In the genomic region with DNA sequence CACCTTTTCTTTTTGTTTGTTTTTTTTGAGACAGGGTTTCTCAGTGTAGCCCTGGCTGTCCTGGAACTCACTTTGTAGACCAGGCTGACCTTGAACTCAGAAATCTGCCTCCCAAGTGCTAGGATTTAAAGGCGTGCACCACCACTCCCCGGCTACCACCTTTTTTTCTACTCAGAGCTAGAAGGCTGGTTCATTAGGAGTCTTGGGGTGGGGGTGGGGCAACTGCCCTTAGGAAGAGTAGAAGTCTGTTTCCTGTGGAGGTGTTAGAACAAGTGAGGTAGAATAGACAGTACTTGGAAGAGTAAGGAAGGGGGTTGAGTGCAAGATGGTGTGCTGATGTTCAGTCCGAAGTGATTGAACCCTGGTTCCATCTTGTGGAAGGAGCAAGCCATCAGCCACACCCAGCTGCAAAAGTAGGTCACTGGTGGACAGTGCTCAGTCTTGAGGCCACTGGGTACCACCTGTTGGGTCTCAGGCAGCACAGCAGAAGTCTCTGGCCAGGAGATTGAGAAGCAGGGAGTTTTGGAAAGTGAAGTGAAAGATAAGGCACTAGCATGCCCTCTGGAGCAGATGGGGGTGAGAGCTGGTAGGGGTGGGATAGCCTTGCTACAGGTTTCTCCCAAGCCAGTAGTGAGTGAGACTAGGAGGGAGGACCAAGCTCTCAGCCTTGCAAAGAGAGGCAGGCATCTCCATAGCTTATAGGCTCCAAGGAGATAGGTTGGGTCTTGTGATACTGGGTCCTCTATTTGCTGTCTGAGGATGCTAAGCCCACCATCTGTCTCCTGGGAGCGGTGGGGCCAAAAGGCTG, we compare ENCODE assay signal across 11 mouse cellular contexts. TPM values are rescaled to one million over a fixed set of nuclear protein-coding genes. Genes with fewer than 3 reads are reported as not detected.
A peak's percentile ranks its signal among the peaks of the same experiment; 100 is the strongest.
DNase-seq lines count a peak whose midpoint lies in the region; ATAC-seq and TF ChIP-seq lines count a peak whose summit lies in the region.
"Had no signal": no experiment of that assay in that cellular context is flagged by ENCODE, and none has a peak within 500 bp of the region (broad histone marks: within the 10 kb centered on the region; RNA-seq: fewer than 3 reads in every experiment).

No protein-coding gene starts in this region.

- no peaks in the 10 kb centered on the region for H3K9me3 ChIP-seq in heart, embryonic 12.5 days (replicated peaks)
- H3K9me3 ChIP-seq in kidney, embryonic 15.5 days (replicated peaks), result no peaks in the 10 kb centered on the region
- H3K9me3 ChIP-seq in stomach, postnatal 0 days (ENCODE audit: control insufficient read depth, low read length), result no peaks in the 10 kb centered on the region

- H3K36me3 ChIP-seq in heart, embryonic 12.5 days, result peaks cover 30% of the 10 kb centered on the region
- H3K36me3 ChIP-seq in testis, adult 2 months (ENCODE audit: control insufficient read depth, insufficient read depth, low read length), result peaks cover 3% of the 10 kb centered on the region
- H3K36me3 ChIP-seq in kidney, embryonic 15.5 days, result peaks cover 28% of the 10 kb centered on the region
- peaks cover 12% of the 10 kb centered on the region for H3K36me3 ChIP-seq in stomach, postnatal 0 days (ENCODE audit: control insufficient read depth, insufficient read depth, low read length)

- no peak for TF ChIP-seq POLR2A in testis, adult 2 months (IDR thresholded peaks at IDR 0.05; ENCODE audit: control insufficient read depth, low read depth, low read length)

- H3K27me3 ChIP-seq in heart, embryonic 12.5 days (replicated peaks), result no peaks in the 10 kb centered on the region
- H3K27me3 ChIP-seq in testis, adult 2 months (ENCODE audit: control insufficient read depth, insufficient read depth, low read length), result no peaks in the 10 kb centered on the region
- H3K27me3 ChIP-seq in kidney, embryonic 15.5 days, result no peaks in the 10 kb centered on the region
- no peaks in the 10 kb centered on the region for H3K27me3 ChIP-seq in stomach, postnatal 0 days (ENCODE audit: control insufficient read depth, insufficient read depth, low read length)

- WGBS in heart, embryonic 12.5 days, result 52% methylated on average over 4 of the region's 4 CpGs
- WGBS in kidney, embryonic 15.5 days, result 73% methylated on average over 4 of the region's 4 CpGs
- WGBS in stomach, postnatal 0 days, result 58% methylated on average over 4 of the region's 4 CpGs

- no peak for ATAC-seq in heart, embryonic 12.5 days (ENCODE audit: insufficient number of reproducible peaks, low FRiP score)
- no peak for ATAC-seq in kidney, embryonic 15.5 days (replicated peaks; ENCODE audit: low FRiP score)
- no peak for ATAC-seq in stomach, postnatal 0 days (ENCODE audit: low FRiP score, low TSS enrichment)
- ATAC-seq in activated CD4-positive, CD25-positive, alpha-beta regulatory T cell, adult 4 months, result no peak

- H3K4me3 ChIP-seq in heart, embryonic 12.5 days, result no peak overlapping the region
- H3K4me3 ChIP-seq in testis, adult 2 months (ENCODE audit: control insufficient read depth, low read depth, low read length), result no peak overlapping the region
- no peak overlapping the region for H3K4me3 ChIP-seq in kidney, embryonic 15.5 days (replicated peaks)
- no peak overlapping the region for H3K4me3 ChIP-seq in stomach, postnatal 0 days (ENCODE audit: low read depth, low read length)

- H3K9ac ChIP-seq in heart, embryonic 12.5 days, result peak overlapping the region; percentile 38; the same call in 1 of the 2 replicates
- H3K9ac ChIP-seq in kidney, embryonic 15.5 days, result no peak overlapping the region
- H3K9ac ChIP-seq in stomach, postnatal 0 days (ENCODE audit: low read length), result no peak overlapping the region

- H3K4me2 ChIP-seq in heart, embryonic 12.5 days, result peak overlapping the region; percentile 96
- H3K4me2 ChIP-seq in kidney, embryonic 15.5 days, result no peak overlapping the region
- H3K4me2 ChIP-seq in stomach, postnatal 0 days (replicated peaks; ENCODE audit: low read depth), result peak overlapping the region; percentile 83; the same call in 1 of the 2 replicates
- H3K4me2 ChIP-seq: midbrain, embryonic 11.5 days had no signal

- DNase-seq in heart, postnatal 14 days, result no peak
- no peak for DNase-seq in testis, postnatal 10 days (ENCODE audit: low spot score)
- no peak for DNase-seq in stomach, postnatal 0 days (ENCODE audit: low spot score)
- DNase-seq in thymus, postnatal 4 days, result no peak
- DNase-seq: gastrocnemius, postnatal 36 days; spleen, adult 18-20 months had no signal

- peak overlapping the region; percentile 93 for H3K27ac ChIP-seq in heart, embryonic 12.5 days (ENCODE audit: poor library complexity, severe bottlenecking)
- H3K27ac ChIP-seq in testis, adult 2 months (ENCODE audit: control insufficient read depth, insufficient read depth, low read depth, low read length), result 0 out of 2 replicates have a peak overlapping the region, but pooled peaks have one; percentile 12
- peak overlapping the region; percentile 81 for H3K27ac ChIP-seq in kidney, embryonic 15.5 days
- H3K27ac ChIP-seq in stomach, postnatal 0 days (replicated peaks), result peak overlapping the region; percentile 66; the same call in 1 of the 2 replicates

- intact Hi-C loops in heart, postnatal 14 days (cut with DNase I), result no loop called here

- TF ChIP-seq CTCF in testis, adult 2 months (IDR thresholded peaks at IDR 0.05; ENCODE audit: control insufficient read depth, insufficient read depth, insufficient replicate concordance, low read depth, low read length), result no peak
- TF ChIP-seq CTCF in stomach, postnatal 0 days (IDR thresholded peaks at IDR 0.05; ENCODE audit: low read depth), result no peak

- TF ChIP-seq EP300 in stomach, postnatal 0 days (optimal IDR thresholded peaks at IDR 0.05), result no peak

- peaks cover 54% of the 10 kb centered on the region for H3K4me1 ChIP-seq in heart, embryonic 12.5 days (replicated peaks)
- peaks cover 37% of the 10 kb centered on the region for H3K4me1 ChIP-seq in testis, adult 2 months (ENCODE audit: control insufficient read depth, insufficient read depth, low read length)
- peaks cover 53% of the 10 kb centered on the region for H3K4me1 ChIP-seq in kidney, embryonic 15.5 days
- peaks cover 4% of the 10 kb centered on the region for H3K4me1 ChIP-seq in stomach, postnatal 0 days (replicated peaks; ENCODE audit: control insufficient read depth, insufficient read depth)

RNA-seq across cellular contexts. Expression of a gene that starts 4.1 kb away (rescaled TPM):
- 67.5 and 68.1 TPM in 2 replicates for polyA plus RNA-seq in heart, embryonic 12.5 days (2016; fragmentation: Nextera tagmentation; extraction: Ambion mirVana)
- total RNA-seq in heart, postnatal 14 days (2021), result 10 to 100 TPM; 97.7 to 97.8 TPM
- 10.8 and 13.2 TPM in 2 replicates for polyA plus RNA-seq in testis, adult 2 months (2012; rRNA removed)
- 50.4 and 54.6 TPM in 2 replicates for polyA plus RNA-seq in kidney, embryonic 15.5 days (2015; fragmentation: Nextera tagmentation; extraction: Ambion mirVana)
- polyA plus RNA-seq in stomach, postnatal 0 days (2015; fragmentation: Nextera tagmentation; extraction: Ambion mirVana), result 63.6 and 69.4 TPM in 2 replicates
- polyA plus RNA-seq in activated CD4-positive, CD25-positive, alpha-beta regulatory T cell, adult 4 months (2017; shearing (Covaris generic)), result 1 to 10 TPM; 2.6 to 3.6 TPM

RNA-seq across cellular contexts. Expression of a gene that starts 46.6 kb away (rescaled TPM):
- 61.9 and 66.4 TPM in 2 replicates for polyA plus RNA-seq in heart, embryonic 12.5 days (2016; fragmentation: Nextera tagmentation; extraction: Ambion mirVana)
- 10 to 100 TPM; 12.1 to 22.5 TPM for total RNA-seq in heart, postnatal 14 days (2021)
- 347 and 372 TPM in 2 replicates for polyA plus RNA-seq in testis, adult 2 months (2012; rRNA removed)
- polyA plus RNA-seq in kidney, embryonic 15.5 days (2015; fragmentation: Nextera tagmentation; extraction: Ambion mirVana), result 101 and 104 TPM in 2 replicates
- polyA plus RNA-seq in stomach, postnatal 0 days (2015; fragmentation: Nextera tagmentation; extraction: Ambion mirVana), result 89.3 and 93.2 TPM in 2 replicates
- 10 to 100 TPM; 25.4 to 30.9 TPM for polyA plus RNA-seq in activated CD4-positive, CD25-positive, alpha-beta regulatory T cell, adult 4 months (2017; shearing (Covaris generic))

RNA-seq across cellular contexts. Expression of a gene that starts 47.0 kb away (rescaled TPM):
- polyA plus RNA-seq in heart, embryonic 12.5 days (2016; fragmentation: Nextera tagmentation; extraction: Ambion mirVana), result 9.3 and 9.4 TPM in 2 replicates
- 1 to 10 TPM; 9.2 to 9.9 TPM for total RNA-seq in heart, postnatal 14 days (2021)
- polyA plus RNA-seq in testis, adult 2 months (2012; rRNA removed), result 24.6 and 32.8 TPM in 2 replicates
- polyA plus RNA-seq in kidney, embryonic 15.5 days (2015; fragmentation: Nextera tagmentation; extraction: Ambion mirVana), result 12.2 and 14.3 TPM in 2 replicates
- 8.2 and 9.3 TPM in 2 replicates for polyA plus RNA-seq in stomach, postnatal 0 days (2015; fragmentation: Nextera tagmentation; extraction: Ambion mirVana)
- 10 to 100 TPM; 13.5 to 15.0 TPM for polyA plus RNA-seq in activated CD4-positive, CD25-positive, alpha-beta regulatory T cell, adult 4 months (2017; shearing (Covaris generic))

Comparison
In these comparisons a context has a peak if more than half of its experiments do, and no peak if none do; other contexts are left out.
1. H3K27ac ChIP-seq: peak in every context shown above with its lines; median percentile 93 in heart, embryonic 12.5 days; 81 in kidney, embryonic 15.5 days; 66 in stomach, postnatal 0 days; 12 in testis, adult 2 months.